Mouse (Mus musculus) lung, embryonic 15.5 days (tissue): ENCODE results near the gene Pramef8. TPM values are rescaled to one million over a fixed set of nuclear protein-coding genes. Genes with fewer than 3 reads are reported as not detected.

ENCODE experiments used
- ATAC-seq: fragments of 200-750 bp; cut with Nextera tagmentation; 2 replicates; pipeline ENCODE4 v1.8.0; 2017; ENCODE audit warnings: moderate number of reproducible peaks, borderline replicate concordance; ENCODE audit not compliant: low FRiP score, low TSS enrichment; ENCODE audit errors: extremely low read depth
- H3K27ac ChIP-seq: fragments of 300-500 bp; sonication (generic); 2 replicates; pipeline ENCODE4 v1.5.1; 2015; ENCODE audit warnings: moderate library complexity, mild to moderate bottlenecking, inconsistent platforms
- H3K27me3 ChIP-seq: fragments of 300-500 bp; sonication (generic); 2 replicates; pipeline ENCODE4 v1.6.1; 2015; ENCODE audit warnings: inconsistent platforms
- H3K36me3 ChIP-seq: fragments of 300-500 bp; sonication (generic); 2 replicates; pipeline ENCODE4 v1.6.1; 2015; ENCODE audit warnings: inconsistent platforms
- H3K4me1 ChIP-seq: fragments of 300-500 bp; sonication (generic); 2 replicates; pipeline ENCODE4 v1.6.1; 2015; ENCODE audit warnings: inconsistent platforms
- H3K4me2 ChIP-seq: fragments of 300-500 bp; sonication (generic); 2 replicates; pipeline ENCODE4 v1.6.1; 2015; ENCODE audit warnings: inconsistent platforms, mild to moderate bottlenecking, moderate library complexity
- H3K4me3 ChIP-seq: fragments of 300-500 bp; sonication (generic); 2 replicates; pipeline ENCODE4 v1.5.1; 2015; ENCODE audit warnings: mild to moderate bottlenecking, inconsistent platforms
- H3K9ac ChIP-seq: fragments of 300-500 bp; sonication (generic); 2 replicates; pipeline ENCODE4 v1.6.1; 2015; ENCODE audit warnings: inconsistent platforms
- H3K9me3 ChIP-seq: fragments of 300-500 bp; sonication (generic); 2 replicates; pipeline ENCODE4 v1.6.1; 2016; ENCODE audit warnings: inconsistent platforms
- WGBS: fragments of 180-500 bp; shearing (Covaris S2); methylation state at CpG from one replicate; pipeline ENCODE4 v1.1.7; 2015; 5-methylcytosine and 5-hydroxymethylcytosine counted together
- polyA plus RNA-seq: library from polyadenylated mRNA; unstranded; fragments of >200 nt; fragmentation: Nextera tagmentation; extraction: Ambion mirVana; gene quantifications from 2 replicates; pipeline ENCODE4 v1.2.1, GENCODE M21; 2015

Pramef8 gene
- 17.4 and 19.7 TPM in 2 replicates for polyA plus RNA-seq

DNA sequence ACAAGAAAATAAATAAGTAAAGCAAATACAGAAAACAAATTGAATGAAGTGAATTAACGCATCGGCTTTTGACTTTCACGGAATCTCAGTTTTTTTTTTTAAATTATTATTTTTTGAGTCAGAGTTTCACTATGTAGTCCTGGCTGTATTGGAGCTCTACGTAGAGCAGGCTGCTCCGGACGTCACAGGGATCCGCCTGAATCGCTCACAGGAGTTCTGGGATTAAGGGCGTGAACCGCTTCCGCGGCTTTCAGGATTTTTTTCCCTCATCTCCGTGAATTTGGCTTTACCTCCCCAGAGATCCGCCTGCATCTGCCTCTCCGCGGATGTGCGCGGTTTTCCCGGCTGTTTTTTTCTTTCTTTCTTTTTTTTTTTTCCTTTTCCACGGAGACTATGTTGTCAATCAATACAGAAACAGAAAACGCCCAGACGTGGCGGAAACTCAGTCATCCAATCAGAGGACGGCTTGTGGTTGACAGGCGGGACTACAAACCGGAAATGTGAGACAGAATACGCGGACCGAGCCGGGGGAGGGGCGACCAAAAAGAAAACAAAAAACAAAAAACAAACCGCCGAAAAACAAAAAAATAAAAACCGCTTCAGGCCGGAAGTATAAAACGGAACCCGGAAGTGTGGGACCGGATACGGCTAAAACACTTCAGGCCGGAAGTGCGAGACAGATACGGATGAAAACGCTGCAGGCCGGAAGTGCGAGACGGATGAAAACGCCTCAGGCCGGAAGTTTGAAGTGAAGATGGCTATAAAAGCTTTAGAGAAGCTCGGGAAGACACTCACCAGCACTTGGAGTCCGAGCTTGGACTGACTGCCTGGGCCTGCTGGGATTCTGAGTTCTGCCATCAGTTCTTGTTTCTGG lies at the start of gene Pramef8:
Pramef8 (plus strand) TSS at position 208 of the 874 bp plus-strand sequence.
- peak; percentile 95 for ATAC-seq
- WGBS: under 1% methylated on average over 50 of the region's 50 CpGs
- H3K4me2 ChIP-seq: peak within 1 kb of the TSS; percentile 50
- no peaks in the 10 kb centered on the region for H3K27me3 ChIP-seq
- no peaks in the 10 kb centered on the region for H3K9me3 ChIP-seq
- H3K36me3 ChIP-seq: peaks cover 31% of the 10 kb centered on the region
- peak within 1 kb of the TSS; percentile 68 for H3K4me3 ChIP-seq
- 0 out of 2 replicates have a peak, but pooled peaks cover 6% of the 10 kb centered on the region for H3K4me1 ChIP-seq
- H3K9ac ChIP-seq: peak within 1 kb of the TSS; percentile 52
- H3K27ac ChIP-seq: peak within 1 kb of the TSS; percentile 84

DNA sequence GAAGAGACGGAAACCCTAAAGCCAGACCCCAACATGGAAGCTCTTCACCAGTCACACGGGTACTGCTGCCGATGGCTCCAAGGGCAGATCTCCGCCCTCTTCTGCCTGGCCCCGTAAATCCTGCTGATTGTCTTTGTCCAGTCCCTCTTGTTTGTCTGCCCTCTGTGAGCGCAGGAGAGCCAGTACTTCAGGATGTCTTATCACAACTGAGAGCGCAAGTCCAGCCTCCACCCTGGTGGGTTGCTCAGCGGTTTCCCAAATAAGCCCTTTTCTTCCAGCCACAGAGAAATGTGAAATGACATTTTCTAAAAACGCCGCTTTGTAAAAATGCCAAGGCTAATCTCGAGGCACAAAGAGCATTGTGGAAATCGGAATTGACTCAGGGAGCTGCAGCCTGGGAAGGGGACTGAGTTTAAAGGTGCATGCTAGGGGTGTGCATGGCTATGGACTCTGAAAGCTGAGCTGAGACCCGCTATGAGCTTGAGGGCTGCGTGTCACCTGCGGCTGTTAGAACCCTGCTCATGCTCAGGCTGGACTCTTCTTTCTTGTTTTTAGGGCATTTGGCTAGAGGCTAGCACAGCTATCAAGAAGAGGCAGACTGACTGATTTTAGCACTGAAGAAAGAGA lies 45.7 kb upstream of the Pramef8 start:
- H3K9ac ChIP-seq: no peak overlapping the region
- no peaks in the 10 kb centered on the region for H3K36me3 ChIP-seq
- no peak overlapping the region for H3K4me2 ChIP-seq
- no peak overlapping the region for H3K4me3 ChIP-seq
- H3K4me1 ChIP-seq: no peaks in the 10 kb centered on the region
- 46% methylated on average over 15 of the region's 15 CpGs for WGBS
- H3K27ac ChIP-seq: no peak overlapping the region
- H3K9me3 ChIP-seq: no peaks in the 10 kb centered on the region
- no peak for ATAC-seq
- no peaks in the 10 kb centered on the region for H3K27me3 ChIP-seq

DNA sequence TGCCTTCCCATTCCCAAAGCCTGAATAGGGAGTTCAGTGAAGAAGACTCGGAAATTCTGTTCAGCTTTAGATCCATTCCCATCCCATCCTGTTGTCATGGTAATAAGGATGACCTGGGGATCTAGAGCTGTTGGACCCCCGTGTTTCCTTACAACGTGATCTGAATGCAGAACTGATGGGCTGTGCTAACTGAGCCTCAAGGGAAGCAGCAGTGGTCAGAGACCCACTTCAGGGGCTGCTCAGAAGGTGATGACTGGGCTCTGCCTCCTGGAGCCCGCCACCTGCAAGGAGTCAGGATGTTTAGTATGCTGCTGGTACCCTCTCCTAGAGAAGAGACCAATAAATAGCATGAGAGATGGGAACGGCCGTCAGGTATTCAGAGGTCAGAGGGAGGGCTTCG lies 32.7 kb upstream of the Pramef8 start:
- H3K9ac ChIP-seq: no peak overlapping the region
- no peak overlapping the region for H3K4me2 ChIP-seq
- peaks cover 11% of the 10 kb centered on the region; the same call in 1 of the 2 replicates for H3K27me3 ChIP-seq
- no peaks in the 10 kb centered on the region for H3K36me3 ChIP-seq
- no peaks in the 10 kb centered on the region for H3K4me1 ChIP-seq
- H3K9me3 ChIP-seq: no peaks in the 10 kb centered on the region
- ATAC-seq: no peak
- H3K4me3 ChIP-seq: no peak overlapping the region
- 36% methylated on average over 7 of the region's 7 CpGs for WGBS
- H3K27ac ChIP-seq: no peak overlapping the region

DNA sequence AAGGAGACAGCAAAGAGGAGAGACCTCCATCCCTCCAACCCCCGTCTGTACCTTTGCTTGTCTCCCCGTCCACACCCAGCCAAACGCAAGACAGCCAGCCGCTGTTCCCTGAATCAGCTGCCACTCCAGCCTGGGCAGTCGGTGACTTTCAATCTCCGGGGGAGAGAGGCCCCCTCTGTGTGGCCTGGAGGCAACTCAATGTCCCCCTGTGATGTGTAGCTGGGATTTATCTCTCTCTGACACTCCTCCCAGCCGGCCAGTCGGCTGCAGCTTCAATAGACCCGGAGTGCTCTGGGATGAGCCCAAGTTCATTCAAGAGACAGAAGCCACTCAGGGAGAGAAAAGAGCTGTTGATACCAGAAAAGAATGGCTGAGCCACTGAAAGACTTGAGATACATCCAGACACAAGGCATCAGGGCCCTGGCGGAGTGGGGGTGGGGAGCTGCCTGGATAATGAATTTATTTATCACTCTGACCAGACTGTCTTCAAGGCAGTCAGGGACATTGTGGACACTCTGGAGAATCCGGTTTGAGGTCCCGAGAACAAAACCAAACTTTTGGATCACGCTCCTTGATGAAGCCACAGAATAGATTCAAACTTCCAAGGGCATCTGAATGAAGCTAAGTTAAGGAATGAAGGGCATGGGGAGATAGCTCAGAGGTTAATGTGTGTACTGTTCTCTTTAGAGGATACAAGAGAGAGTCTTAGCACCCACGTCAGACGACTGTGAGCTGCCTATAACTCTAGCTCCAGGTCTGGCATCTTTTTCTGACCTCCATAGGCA lies 32.1 kb upstream of the Pramef8 start:
- H3K4me2 ChIP-seq: no peak overlapping the region
- 30% methylated on average over 15 of the region's 15 CpGs for WGBS
- H3K36me3 ChIP-seq: no peaks in the 10 kb centered on the region
- no peaks in the 10 kb centered on the region for H3K9me3 ChIP-seq
- H3K4me1 ChIP-seq: no peaks in the 10 kb centered on the region
- peaks cover 11% of the 10 kb centered on the region; the same call in 1 of the 2 replicates for H3K27me3 ChIP-seq
- no peak overlapping the region for H3K9ac ChIP-seq
- no peak overlapping the region for H3K27ac ChIP-seq
- 0 out of 2 replicates have a peak, but pooled peaks have one; percentile 35 for ATAC-seq
- H3K4me3 ChIP-seq: no peak overlapping the region

DNA sequence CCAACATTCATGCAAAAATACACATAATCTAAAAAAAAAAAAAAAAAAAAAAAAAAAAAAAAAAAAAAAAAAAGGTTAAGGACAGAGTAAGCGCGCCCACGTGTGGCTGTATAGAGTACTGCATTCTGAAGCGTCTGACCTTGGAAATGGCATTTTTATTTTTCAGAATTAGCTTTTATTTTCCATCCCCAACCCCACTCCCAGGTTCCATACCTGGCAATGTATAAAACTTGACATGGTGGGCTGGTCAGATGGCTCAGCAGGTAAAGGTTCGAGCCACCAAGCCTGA lies 31.6 kb upstream of the Pramef8 start:
- H3K9ac ChIP-seq: no peak overlapping the region
- ATAC-seq: no peak
- under 1% methylated on average over 5 of the region's 5 CpGs for WGBS
- H3K27me3 ChIP-seq: peaks cover 11% of the 10 kb centered on the region; the same call in 1 of the 2 replicates
- no peaks in the 10 kb centered on the region for H3K36me3 ChIP-seq
- H3K27ac ChIP-seq: no peak overlapping the region
- no peaks in the 10 kb centered on the region for H3K9me3 ChIP-seq
- no peaks in the 10 kb centered on the region for H3K4me1 ChIP-seq
- H3K4me2 ChIP-seq: no peak overlapping the region
- no peak overlapping the region for H3K4me3 ChIP-seq

DNA sequence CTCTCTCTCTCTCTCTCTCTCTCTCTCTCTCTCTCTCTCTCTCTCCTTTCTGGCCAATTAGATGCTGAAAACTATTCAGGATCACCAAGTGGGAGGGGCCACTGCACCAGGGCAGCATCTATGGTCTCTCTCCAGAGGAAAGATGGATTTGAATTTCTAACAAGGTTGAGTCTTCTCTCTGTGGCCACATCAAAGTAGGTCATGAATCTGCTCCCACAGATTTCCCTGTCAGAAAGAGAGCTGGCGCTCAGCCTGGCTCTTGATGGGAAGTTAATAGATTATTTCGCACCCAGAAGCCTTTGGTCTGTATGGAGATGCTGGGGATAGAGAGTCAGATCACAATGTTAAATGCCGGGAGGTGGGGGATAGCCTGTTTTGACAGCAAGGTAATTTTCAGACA lies 30.1 kb upstream of the Pramef8 start:
- H3K9ac ChIP-seq: no peak overlapping the region
- no peak for ATAC-seq
- H3K27ac ChIP-seq: no peak overlapping the region
- no peak overlapping the region for H3K4me2 ChIP-seq
- no peak overlapping the region for H3K4me3 ChIP-seq
- WGBS: 67% methylated on average over 3 of the region's 3 CpGs
- H3K9me3 ChIP-seq: no peaks in the 10 kb centered on the region
- H3K4me1 ChIP-seq: no peaks in the 10 kb centered on the region
- H3K36me3 ChIP-seq: no peaks in the 10 kb centered on the region
- peaks cover 11% of the 10 kb centered on the region; the same call in 1 of the 2 replicates for H3K27me3 ChIP-seq

DNA sequence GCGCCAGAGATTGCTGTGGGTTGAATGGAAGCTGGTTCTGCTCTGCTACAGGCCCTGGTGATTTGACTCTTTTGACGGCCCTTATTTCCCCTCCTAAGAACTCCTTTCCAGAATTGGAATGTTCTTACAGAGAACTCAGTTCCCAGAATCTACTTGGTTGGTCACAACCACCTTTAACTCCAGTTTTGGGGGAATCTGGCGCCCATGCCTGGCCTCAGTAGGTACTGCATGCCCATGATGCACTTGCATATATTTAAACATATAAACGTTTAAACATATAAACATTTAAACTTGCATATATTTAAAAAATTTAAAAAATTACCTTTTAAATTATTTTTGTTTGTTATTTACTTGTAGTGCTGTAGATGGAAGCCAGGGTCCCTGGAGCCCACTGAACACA lies 28.6 kb upstream of the Pramef8 start:
- Histone ChIP-seq H3K27me3 (peaks cover 11% of the 10 kb centered on the region; the same call in 1 of the 2 replicates), H3K4me2 (no peak overlapping the region), H3K9ac (no peak overlapping the region), H3K4me3 (no peak overlapping the region), H3K4me1 (no peaks in the 10 kb centered on the region), H3K36me3 (no peaks in the 10 kb centered on the region), H3K9me3 (no peaks in the 10 kb centered on the region), H3K27ac (no peak overlapping the region)
- ATAC-seq: no peak
- 37% methylated on average over 4 of the region's 4 CpGs for WGBS

DNA sequence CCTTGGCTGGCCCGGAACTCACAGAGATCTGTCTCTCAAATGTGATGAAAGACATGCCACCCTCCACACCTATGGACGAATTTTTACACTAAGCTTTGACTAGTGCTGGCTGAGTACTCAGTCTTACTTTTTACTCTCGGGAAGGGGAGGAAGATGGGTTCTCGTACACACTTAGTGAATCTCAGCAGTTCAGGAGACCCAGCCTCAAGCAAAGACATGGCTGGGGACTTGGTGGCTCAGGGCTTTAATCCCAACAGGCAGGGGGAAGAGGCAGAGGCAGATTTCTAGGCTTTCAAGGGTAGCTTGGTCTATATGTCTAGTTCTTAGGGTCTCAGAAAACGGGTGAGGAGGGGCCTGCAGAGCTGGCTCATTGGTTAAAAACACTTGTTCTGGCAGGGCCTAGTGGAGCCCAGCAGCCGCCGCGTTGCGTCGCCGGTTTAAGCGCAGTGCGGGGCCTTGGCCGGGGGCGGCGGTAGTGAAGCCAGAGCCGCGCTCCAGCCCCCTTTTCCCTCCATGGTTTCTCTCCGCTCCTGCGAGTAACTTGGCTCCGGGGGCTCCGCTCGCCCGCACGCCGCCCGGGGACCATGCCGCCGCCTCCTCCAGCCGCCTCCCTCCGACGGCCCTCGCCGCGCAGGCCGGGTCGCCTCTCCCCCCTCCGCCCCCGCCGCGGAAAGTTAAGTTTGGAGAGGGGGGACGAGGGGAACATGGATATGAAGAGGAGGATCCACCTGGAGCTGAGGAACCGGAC lies 23.1 kb upstream of the Pramef8 start:
- ATAC-seq: peak; percentile 77; the same call in 1 of the 2 replicates
- Histone ChIP-seq H3K36me3 (no peaks in the 10 kb centered on the region), H3K4me1 (no peaks in the 10 kb centered on the region), H3K4me3 (peak overlapping the region; percentile 40), H3K27ac (no peak overlapping the region), H3K27me3 (no peaks in the 10 kb centered on the region), H3K9ac (peak overlapping the region; percentile 34; the same call in 1 of the 2 replicates), H3K4me2 (peak overlapping the region; percentile 69), H3K9me3 (no peaks in the 10 kb centered on the region)
- WGBS: 11% methylated on average over 22 of the region's 43 CpGs

DNA sequence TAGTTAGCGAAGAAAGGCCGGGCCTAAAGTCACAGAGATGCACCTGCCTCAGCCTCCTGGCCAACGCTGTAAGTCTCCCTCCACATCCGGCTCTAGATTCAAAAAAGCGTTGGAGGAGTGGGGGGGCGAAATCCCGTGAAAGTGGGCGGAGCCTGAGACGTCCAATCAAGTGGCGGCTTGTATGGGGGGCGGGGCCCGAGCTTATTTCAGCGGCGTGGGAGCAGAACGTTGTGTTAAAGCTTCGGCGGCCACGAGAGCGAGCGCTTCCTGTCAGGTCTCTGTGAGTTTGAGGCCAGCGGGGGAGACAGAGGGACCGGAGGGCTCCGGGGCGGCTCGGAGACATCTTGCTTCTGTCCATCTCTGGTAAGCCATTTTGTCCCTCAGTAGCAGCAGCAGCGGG lies 18.0 kb upstream of the Pramef8 start, which contains the start of gene Pramel1:
Pramel1 (plus strand) TSS at position 248 of the 400 bp plus-strand sequence.
- no peak within 1 kb of the TSS for H3K9ac ChIP-seq
- no peak for ATAC-seq
- H3K27ac ChIP-seq: no peak within 1 kb of the TSS
- WGBS: 75% methylated on average over 26 of the region's 26 CpGs
- H3K36me3 ChIP-seq: no peaks in the 10 kb centered on the region
- H3K27me3 ChIP-seq: no peaks in the 10 kb centered on the region
- H3K4me3 ChIP-seq: no peak within 1 kb of the TSS
- no peak within 1 kb of the TSS for H3K4me2 ChIP-seq
- H3K4me1 ChIP-seq: no peaks in the 10 kb centered on the region
- H3K9me3 ChIP-seq: no peaks in the 10 kb centered on the region

DNA sequence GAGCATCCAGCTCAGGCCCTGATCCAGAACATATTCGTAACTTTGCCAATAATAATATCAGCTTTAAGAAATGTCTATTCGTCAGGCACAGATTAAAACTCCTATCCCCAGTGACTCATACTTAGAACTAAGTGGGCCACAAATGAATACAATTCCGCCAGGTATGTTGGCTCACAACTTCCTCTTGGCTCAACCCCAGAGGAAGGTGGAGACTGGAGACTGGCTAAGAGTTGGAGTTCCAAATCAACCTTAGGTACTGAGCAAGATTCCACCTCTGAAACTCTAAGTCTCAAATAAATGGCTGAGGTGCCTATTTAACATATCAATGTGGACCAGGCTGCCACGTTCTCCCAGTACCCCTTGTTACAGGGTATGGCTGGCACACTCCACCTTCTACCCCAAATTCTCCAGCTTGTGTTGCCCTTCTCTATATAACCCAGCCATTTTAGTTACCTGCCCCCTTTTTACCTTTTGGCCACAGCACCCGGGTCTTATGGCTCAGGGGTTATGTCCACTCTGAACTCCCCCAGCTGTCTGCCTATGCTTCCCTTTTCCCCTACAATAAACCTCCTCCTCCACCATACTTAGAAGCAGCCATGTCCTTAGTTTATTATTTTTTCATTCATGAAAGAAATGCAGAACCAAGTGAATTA lies 534 bp upstream of the Pramef8 start:
- peak overlapping the region; percentile 50 for H3K4me2 ChIP-seq
- H3K4me3 ChIP-seq: peak overlapping the region; percentile 68
- peak overlapping the region; percentile 52; the same call in 1 of the 2 replicates for H3K9ac ChIP-seq
- ATAC-seq: 0 out of 2 replicates have a peak, but pooled peaks have one; percentile 20
- H3K9me3 ChIP-seq: no peaks in the 10 kb centered on the region
- H3K4me1 ChIP-seq: 0 out of 2 replicates have a peak, but pooled peaks cover 6% of the 10 kb centered on the region
- H3K27ac ChIP-seq: no peak overlapping the region
- peaks cover 24% of the 10 kb centered on the region for H3K36me3 ChIP-seq
- 63% methylated on average over 5 of the region's 5 CpGs for WGBS
- H3K27me3 ChIP-seq: no peaks in the 10 kb centered on the region
